Mouse (Mus musculus) embryonic facial prominence, embryonic 13.5 days (tissue): ENCODE measurements at regions not wholly inside any gene's neighbourhood (a gene's known extent, or its start where the extent isn't known, plus 50 kb on each side); places are given as distances from the start of the nearest gene placed in this dataset.

Source experiments
- ATAC-seq: fragments of 200-750 bp; cut with Nextera tagmentation; 2 replicates; pipeline ENCODE4 v1.8.0; 2017; ENCODE audit warnings: low read depth; ENCODE audit not compliant: insufficient number of reproducible peaks, insufficient read depth, low FRiP score, low TSS enrichment
- H3K27ac ChIP-seq: fragments of 300-500 bp; sonication (generic); 2 replicates; pipeline ENCODE4 v1.5.1; 2015; ENCODE audit warnings: moderate library complexity, mild to moderate bottlenecking, inconsistent platforms
- H3K27me3 ChIP-seq: fragments of 300-500 bp; sonication (generic); 2 replicates; pipeline ENCODE4 v1.6.1; 2015; ENCODE audit warnings: mild to moderate bottlenecking, inconsistent platforms
- H3K36me3 ChIP-seq: fragments of 300-500 bp; sonication (generic); 2 replicates; pipeline ENCODE4 v1.6.1; 2015; ENCODE audit warnings: mild to moderate bottlenecking, inconsistent platforms
- H3K4me1 ChIP-seq: fragments of 300-500 bp; sonication (generic); 2 replicates; pipeline ENCODE4 v1.6.1; 2015; ENCODE audit warnings: inconsistent platforms
- H3K4me2 ChIP-seq: fragments of 300-500 bp; sonication (generic); 2 replicates; pipeline ENCODE4 v1.6.1; 2015; ENCODE audit warnings: moderate library complexity, mild to moderate bottlenecking, inconsistent platforms
- H3K4me3 ChIP-seq: fragments of 300-500 bp; sonication (generic); 2 replicates; pipeline ENCODE4 v1.5.1; 2015; ENCODE audit warnings: mild to moderate bottlenecking, inconsistent platforms
- H3K9ac ChIP-seq: fragments of 300-500 bp; sonication (generic); 2 replicates; pipeline ENCODE4 v1.6.1; 2015; ENCODE audit warnings: mild to moderate bottlenecking, inconsistent platforms
- H3K9me3 ChIP-seq: fragments of 300-500 bp; sonication (generic); 2 replicates; pipeline ENCODE4 v1.6.1; 2016; ENCODE audit warnings: inconsistent platforms
- WGBS: fragments of 180-500 bp; shearing (Covaris S2); methylation state at CpG from one replicate; pipeline ENCODE4 v1.1.7; 2015; ENCODE audit warnings: mixed read lengths; 5-methylcytosine and 5-hydroxymethylcytosine counted together

GRCm38 (mm10) chr17:88352960-88353359 lies 87.6 kb upstream of the Foxn2 start:
- no peak overlapping the region for H3K9ac ChIP-seq
- no peaks in the 10 kb centered on the region for H3K27me3 ChIP-seq
- H3K27ac ChIP-seq, result no peak overlapping the region
- H3K9me3 ChIP-seq, result no peaks in the 10 kb centered on the region; the same call in 1 of the 2 replicates
- H3K36me3 ChIP-seq, result no peaks in the 10 kb centered on the region
- H3K4me2 ChIP-seq, result no peak overlapping the region
- no peaks in the 10 kb centered on the region for H3K4me1 ChIP-seq
- H3K4me3 ChIP-seq, result no peak overlapping the region
- ATAC-seq, result no peak

DNA sequence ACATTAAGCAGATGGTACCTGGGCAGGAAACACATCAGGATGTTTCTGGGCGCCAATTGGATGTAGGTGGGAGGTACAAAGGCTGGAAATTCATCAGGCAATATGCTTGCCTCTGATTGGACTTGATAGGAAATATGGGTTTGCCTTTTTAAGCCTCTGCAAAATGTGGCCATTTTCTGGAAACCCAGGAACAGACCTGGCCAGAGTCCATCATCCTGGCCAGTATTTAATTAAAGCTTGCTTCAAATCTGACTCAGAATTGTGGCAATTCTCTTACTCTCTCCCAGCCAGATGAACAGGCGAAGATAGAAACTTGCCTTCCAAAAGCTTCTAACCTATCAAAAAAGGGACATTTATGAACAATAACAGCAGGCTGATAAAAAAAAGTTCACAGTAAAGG lies 79.3 kb upstream of the Foxn2 start:
- 76% methylated on average over 2 of the region's 2 CpGs for WGBS
- no peaks in the 10 kb centered on the region for H3K4me1 ChIP-seq

DNA sequence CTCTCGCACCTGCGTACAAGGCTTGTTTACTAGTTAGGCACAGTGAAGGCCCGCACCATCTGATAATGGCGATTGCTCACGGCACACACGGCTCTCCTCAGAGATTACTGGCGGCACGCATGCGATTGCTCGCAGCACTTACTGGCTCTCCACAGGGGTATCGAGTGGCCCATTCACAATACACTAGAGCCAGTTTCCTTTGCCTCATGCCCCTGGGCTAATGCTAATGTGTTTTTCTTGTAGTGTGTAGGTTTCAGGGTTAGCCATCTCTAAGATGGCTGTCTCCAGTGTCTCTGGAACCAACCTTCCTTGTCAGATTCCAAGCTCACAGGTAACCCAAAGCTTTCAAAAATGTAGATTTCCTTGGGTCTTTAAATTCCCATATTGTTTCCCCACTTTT lies 78.1 kb upstream of the Foxn2 start:
- Histone ChIP-seq H3K36me3 (no peaks in the 10 kb centered on the region), H3K27ac (no peak overlapping the region), H3K27me3 (no peaks in the 10 kb centered on the region), H3K4me1 (no peaks in the 10 kb centered on the region), H3K9me3 (no peaks in the 10 kb centered on the region), H3K9ac (no peak overlapping the region), H3K4me3 (no peak overlapping the region), H3K4me2 (no peak overlapping the region)
- ATAC-seq, result no peak
- 74% methylated on average over 11 of the region's 11 CpGs for WGBS

More for the DNA sequence above, 79.3 kb upstream of the Foxn2 start:
- Histone ChIP-seq H3K4me2 (no peak overlapping the region), H3K27ac (no peak overlapping the region), H3K36me3 (no peaks in the 10 kb centered on the region), H3K27me3 (no peaks in the 10 kb centered on the region), H3K9me3 (no peaks in the 10 kb centered on the region), H3K9ac (no peak overlapping the region), H3K4me3 (no peak overlapping the region)
- ATAC-seq, result no peak

DNA sequence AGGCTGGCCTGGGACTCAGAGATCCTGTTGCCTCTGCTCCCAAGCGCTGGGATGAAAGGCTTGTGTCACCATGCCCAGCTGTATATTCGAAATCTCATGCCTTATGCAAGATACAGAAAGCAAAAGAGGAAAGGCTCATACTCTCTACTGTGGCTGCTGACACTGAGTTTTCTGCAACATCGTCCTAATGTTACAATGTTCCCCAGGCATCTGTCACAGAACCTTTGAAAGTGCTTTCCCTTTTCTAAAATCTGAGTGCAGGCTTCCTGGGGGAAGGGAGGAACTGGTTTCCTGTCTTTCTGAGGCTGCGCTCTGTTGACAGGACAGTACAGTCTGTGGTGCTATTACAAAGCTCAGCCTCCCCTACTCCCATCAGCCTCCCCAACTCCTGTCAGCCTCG lies 72.6 kb upstream of the Foxn2 start:
- Histone ChIP-seq H3K36me3 (no peaks in the 10 kb centered on the region), H3K27ac (no peak overlapping the region), H3K4me3 (no peak overlapping the region), H3K27me3 (no peaks in the 10 kb centered on the region), H3K9ac (no peak overlapping the region), H3K4me2 (no peak overlapping the region), H3K9me3 (no peaks in the 10 kb centered on the region), H3K4me1 (no peaks in the 10 kb centered on the region)
- ATAC-seq, result no peak
- 65% methylated on average over 5 of the region's 5 CpGs for WGBS

- WGBS, result 79% methylated on average over 8 of the region's 8 CpGs
- H3K4me2 ChIP-seq, result no peak overlapping the region
- ATAC-seq, result no peak
These were observed 70.5 kb upstream of the Foxn2 start for GRCm38 (mm10) chr17:88369971-88370370.

DNA sequence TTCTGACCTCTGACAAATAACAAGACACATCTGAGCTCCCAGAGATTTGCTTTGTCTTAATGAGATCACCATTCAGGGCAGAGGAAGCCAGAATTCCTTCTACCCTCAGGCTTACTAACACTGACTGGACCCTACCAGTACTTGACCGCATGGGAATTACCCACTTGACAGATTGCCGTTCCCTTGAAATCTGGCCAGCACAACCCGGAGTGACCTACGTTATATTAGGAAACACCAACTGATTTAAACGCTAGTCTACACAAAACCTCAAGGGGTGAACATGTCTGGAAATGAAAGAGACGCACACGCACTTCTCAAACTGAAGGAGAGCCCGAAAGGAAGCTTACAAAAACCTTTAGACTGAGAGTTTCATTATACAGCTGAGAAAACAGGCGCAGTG lies 69.8 kb upstream of the Foxn2 start:
- no peaks in the 10 kb centered on the region for H3K4me1 ChIP-seq
- H3K27me3 ChIP-seq, result no peaks in the 10 kb centered on the region
- H3K36me3 ChIP-seq, result no peaks in the 10 kb centered on the region
- no peak overlapping the region for H3K9ac ChIP-seq
- H3K4me3 ChIP-seq, result no peak overlapping the region
- 73% methylated on average over 9 of the region's 9 CpGs for WGBS
- H3K9me3 ChIP-seq, result no peaks in the 10 kb centered on the region
- H3K27ac ChIP-seq, result no peak overlapping the region
- no peak for ATAC-seq
- H3K4me2 ChIP-seq, result no peak overlapping the region

More at GRCm38 (mm10) chr17:88369971-88370370, 70.5 kb upstream of the Foxn2 start:
- Histone ChIP-seq H3K36me3 (no peaks in the 10 kb centered on the region), H3K27me3 (no peaks in the 10 kb centered on the region), H3K9ac (no peak overlapping the region), H3K27ac (no peak overlapping the region), H3K4me1 (no peaks in the 10 kb centered on the region), H3K4me3 (no peak overlapping the region), H3K9me3 (no peaks in the 10 kb centered on the region)

- no peak for ATAC-seq
- H3K4me2 ChIP-seq, result no peak overlapping the region
These were observed 62.0 kb upstream of the Foxn2 start for GRCm38 (mm10) chr17:88378505-88378904.

GRCm38 (mm10) chr17:88379389-88379788 lies 61.1 kb upstream of the Foxn2 start:
- Histone ChIP-seq H3K4me2 (no peak overlapping the region), H3K4me3 (no peak overlapping the region), H3K9me3 (peaks cover 4% of the 10 kb centered on the region; the same call in 1 of the 2 replicates), H3K4me1 (no peaks in the 10 kb centered on the region), H3K27ac (no peak overlapping the region), H3K9ac (no peak overlapping the region), H3K27me3 (no peaks in the 10 kb centered on the region), H3K36me3 (no peaks in the 10 kb centered on the region)
- no peak for ATAC-seq
- WGBS, result 97% methylated on average over 5 of the region's 5 CpGs

More at GRCm38 (mm10) chr17:88378505-88378904, 62.0 kb upstream of the Foxn2 start:
- no peaks in the 10 kb centered on the region for H3K36me3 ChIP-seq
- peaks cover 4% of the 10 kb centered on the region; the same call in 1 of the 2 replicates for H3K9me3 ChIP-seq
- no peak overlapping the region for H3K4me3 ChIP-seq
- no peaks in the 10 kb centered on the region for H3K27me3 ChIP-seq
- no peaks in the 10 kb centered on the region for H3K4me1 ChIP-seq
- no peak overlapping the region for H3K27ac ChIP-seq
- no peak overlapping the region for H3K9ac ChIP-seq
- 93% methylated on average over 5 of the region's 5 CpGs for WGBS

DNA sequence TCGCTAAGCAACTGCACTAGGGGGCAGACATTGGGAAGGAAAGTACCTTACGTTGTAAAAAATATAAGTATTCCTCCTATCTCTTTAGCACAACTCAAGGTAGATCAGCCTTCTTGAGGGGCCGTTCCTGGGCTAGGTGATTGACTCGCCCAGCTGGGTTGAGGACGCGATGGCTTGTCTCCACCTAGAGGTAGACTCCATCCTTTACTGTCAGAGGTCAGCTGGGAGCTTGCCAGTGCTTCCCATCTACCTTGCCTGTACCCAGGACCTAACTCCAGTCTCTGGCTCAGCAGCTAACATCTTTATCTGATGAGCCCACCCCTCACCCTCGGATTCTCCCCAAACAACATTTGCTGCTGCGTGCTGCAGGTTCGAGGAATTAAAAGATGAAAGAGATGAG lies 59.4 kb upstream of the Foxn2 start:
- 58% methylated on average over 9 of the region's 9 CpGs for WGBS

DNA sequence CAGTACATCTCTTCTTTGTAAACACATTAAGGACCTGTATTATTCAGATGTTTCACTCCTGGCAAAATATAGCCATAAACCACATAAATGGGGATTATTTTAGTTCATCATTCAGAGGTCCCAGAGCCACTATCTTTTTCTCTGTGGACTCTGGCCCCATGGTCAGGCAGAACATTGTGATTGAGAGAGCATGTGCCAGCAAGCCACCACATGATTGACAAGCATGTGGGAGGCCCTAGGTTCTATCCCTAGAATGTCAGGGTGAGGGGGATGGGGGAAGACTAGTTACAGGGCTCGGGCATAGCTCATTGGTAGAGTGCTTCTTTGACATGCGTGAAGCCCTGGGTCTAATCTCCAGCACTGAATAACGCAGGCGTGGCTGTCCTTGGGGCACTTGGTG lies 57.1 kb upstream of the Foxn2 start:
- ATAC-seq, result no peak

More for the DNA sequence above, 59.4 kb upstream of the Foxn2 start:
- H3K4me2 ChIP-seq, result no peak overlapping the region
- H3K36me3 ChIP-seq, result no peaks in the 10 kb centered on the region
- no peak overlapping the region for H3K4me3 ChIP-seq
- no peak overlapping the region for H3K9ac ChIP-seq
- peaks cover 4% of the 10 kb centered on the region; the same call in 1 of the 2 replicates for H3K9me3 ChIP-seq
- H3K27ac ChIP-seq, result no peak overlapping the region
- ATAC-seq, result no peak
- H3K4me1 ChIP-seq, result no peaks in the 10 kb centered on the region
- no peaks in the 10 kb centered on the region for H3K27me3 ChIP-seq

GRCm38 (mm10) chr17:88388441-88388951 lies 52.0 kb upstream of the Foxn2 start:
- no peaks in the 10 kb centered on the region for H3K9me3 ChIP-seq
- 59% methylated on average over 15 of the region's 15 CpGs for WGBS
- no peak overlapping the region for H3K9ac ChIP-seq
- H3K27ac ChIP-seq, result no peak overlapping the region
- no peak for ATAC-seq
- H3K36me3 ChIP-seq, result no peaks in the 10 kb centered on the region
- H3K27me3 ChIP-seq, result no peaks in the 10 kb centered on the region
- H3K4me3 ChIP-seq, result no peak overlapping the region
- H3K4me2 ChIP-seq, result no peak overlapping the region
- no peaks in the 10 kb centered on the region for H3K4me1 ChIP-seq

More for the DNA sequence above, 57.1 kb upstream of the Foxn2 start:
- no peak overlapping the region for H3K9ac ChIP-seq
- H3K36me3 ChIP-seq, result no peaks in the 10 kb centered on the region
- no peaks in the 10 kb centered on the region for H3K4me1 ChIP-seq
- no peak overlapping the region for H3K4me2 ChIP-seq
- 67% methylated on average over 4 of the region's 4 CpGs for WGBS
- H3K27me3 ChIP-seq, result no peaks in the 10 kb centered on the region
- H3K9me3 ChIP-seq, result peaks cover 2% of the 10 kb centered on the region; the same call in 1 of the 2 replicates
- no peak overlapping the region for H3K27ac ChIP-seq
- H3K4me3 ChIP-seq, result no peak overlapping the region

DNA sequence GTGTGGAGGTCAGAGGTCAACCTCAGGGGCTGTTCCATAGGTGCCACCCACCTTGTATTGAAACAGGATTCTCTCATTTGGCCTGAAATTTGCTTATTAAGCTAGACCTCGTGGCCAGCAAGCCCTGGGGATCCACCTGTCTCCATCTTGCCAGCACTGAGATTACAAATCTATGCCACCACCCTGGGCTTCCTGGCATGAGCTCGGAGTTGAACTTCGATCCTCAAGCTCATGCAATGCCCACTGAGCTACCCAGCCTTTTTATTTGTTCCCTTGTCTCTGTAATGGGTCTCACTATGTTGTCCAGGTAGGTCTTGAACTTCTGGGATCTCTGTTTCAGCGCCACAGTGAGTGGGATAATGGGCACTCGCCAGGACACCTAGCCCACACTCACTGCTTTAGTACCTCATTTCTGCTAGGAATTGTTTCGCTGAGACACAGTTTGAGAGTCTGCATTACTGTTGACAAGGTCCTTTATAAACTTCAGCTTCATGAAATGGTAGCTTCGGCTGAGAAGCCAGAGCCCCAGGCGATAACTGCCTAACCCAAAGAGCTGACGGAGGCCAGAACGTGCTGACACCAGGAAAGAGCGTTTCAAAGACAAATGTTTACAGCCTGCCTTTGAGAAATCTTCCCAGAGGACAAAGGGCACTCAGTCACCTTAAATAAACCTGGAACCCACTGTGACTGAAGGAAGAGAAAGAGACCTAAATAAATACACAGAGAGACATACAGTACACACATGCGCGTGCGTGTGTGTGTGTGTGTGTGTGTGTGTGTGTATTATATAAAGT lies 50.6 kb upstream of the Foxn2 start:
- no peak for ATAC-seq
- no peak overlapping the region for H3K4me3 ChIP-seq
- H3K4me2 ChIP-seq, result no peak overlapping the region
- no peak overlapping the region for H3K9ac ChIP-seq
- H3K4me1 ChIP-seq, result no peaks in the 10 kb centered on the region
- H3K27me3 ChIP-seq, result no peaks in the 10 kb centered on the region
- H3K9me3 ChIP-seq, result no peaks in the 10 kb centered on the region
- 67% methylated on average over 14 of the region's 14 CpGs for WGBS
- no peak overlapping the region for H3K27ac ChIP-seq
- H3K36me3 ChIP-seq, result no peaks in the 10 kb centered on the region
